Mouse (Mus musculus): ENCODE measurements around the gene Mypn. TPM values are rescaled to one million over a fixed set of nuclear protein-coding genes. Genes with fewer than 3 reads are reported as not detected.
A peak's percentile ranks its signal among the peaks of the same experiment; 100 is the strongest.

The Mypn gene
- polyA plus RNA-seq, 1 experiment from 2014 or later = 0.25 TPM

GRCm38 (mm10) chr10:63132356-63132755 is 71.4 kb downstream of the Mypn start:
- no peaks in the 10 kb centered on the region for H3K9me3 ChIP-seq (replicated peaks)
- no peaks in the 10 kb centered on the region for H3K4me1 ChIP-seq
- DNase-seq (ENCODE audit: low spot score) = peak; percentile 13
- H3K27me3 ChIP-seq (ENCODE audit: low read depth, poor library complexity, severe bottlenecking) = no peaks in the 10 kb centered on the region
- no peak overlapping the region for H3K4me3 ChIP-seq
- WGBS = 90% methylated on average over 6 of the region's 6 CpGs
- no peak overlapping the region for H3K27ac ChIP-seq
- no peaks in the 10 kb centered on the region for H3K36me3 ChIP-seq

- Histone ChIP-seq H3K36me3 (no peaks in the 10 kb centered on the region), H3K4me1 (no peaks in the 10 kb centered on the region), H3K4me3 (no peak overlapping the region), H3K27ac (no peak overlapping the region), H3K9me3 (replicated peaks) (no peaks in the 10 kb centered on the region), H3K27me3 (ENCODE audit: low read depth, poor library complexity, severe bottlenecking) (no peaks in the 10 kb centered on the region)
- peak; percentile 28 for DNase-seq (ENCODE audit: low spot score)
- WGBS = 73% methylated on average over 7 of the region's 7 CpGs
These were observed 73.3 kb downstream of the Mypn start for GRCm38 (mm10) chr10:63130500-63130899.

- no peak overlapping the region for H3K4me3 ChIP-seq
- 83% methylated on average over 7 of the region's 7 CpGs for WGBS
- H3K4me1 ChIP-seq = no peaks in the 10 kb centered on the region
- no peaks in the 10 kb centered on the region for H3K9me3 ChIP-seq (replicated peaks)
- peak; percentile 11 for DNase-seq (ENCODE audit: low spot score)
- H3K27ac ChIP-seq = no peak overlapping the region
- no peaks in the 10 kb centered on the region for H3K27me3 ChIP-seq (ENCODE audit: low read depth, poor library complexity, severe bottlenecking)
- no peaks in the 10 kb centered on the region for H3K36me3 ChIP-seq
These were observed 75.5 kb downstream of the Mypn start for GRCm38 (mm10) chr10:63128256-63128655.

- H3K9me3 ChIP-seq (replicated peaks) = no peaks in the 10 kb centered on the region
- WGBS = 91% methylated on average over 6 of the region's 6 CpGs
- H3K27ac ChIP-seq = no peak overlapping the region
- DNase-seq (ENCODE audit: low spot score) = peak; percentile 25
- no peaks in the 10 kb centered on the region for H3K36me3 ChIP-seq
- no peaks in the 10 kb centered on the region for H3K27me3 ChIP-seq (ENCODE audit: low read depth, poor library complexity, severe bottlenecking)
- H3K4me1 ChIP-seq = no peaks in the 10 kb centered on the region
- no peak overlapping the region for H3K4me3 ChIP-seq
These were observed 76.6 kb downstream of the Mypn start for GRCm38 (mm10) chr10:63127156-63127555.

- 85% methylated on average over 4 of the region's 4 CpGs for WGBS
- DNase-seq (ENCODE audit: low spot score) = peak; percentile 25
- Histone ChIP-seq H3K27ac (no peak overlapping the region), H3K4me1 (no peaks in the 10 kb centered on the region), H3K27me3 (ENCODE audit: low read depth, poor library complexity, severe bottlenecking) (no peaks in the 10 kb centered on the region), H3K4me3 (no peak overlapping the region), H3K36me3 (no peaks in the 10 kb centered on the region), H3K9me3 (replicated peaks) (no peaks in the 10 kb centered on the region)
These were observed 77.6 kb downstream of the Mypn start for GRCm38 (mm10) chr10:63126116-63126515.

- 46% methylated on average over 11 of the region's 11 CpGs for WGBS
- peak; percentile 32 for DNase-seq (ENCODE audit: low spot score)
These were observed 78.4 kb downstream of the Mypn start for GRCm38 (mm10) chr10:63125343-63125742.

GRCm38 (mm10) chr10:63124016-63124415 is 79.7 kb downstream of the Mypn start:
- H3K4me3 ChIP-seq = no peak overlapping the region
- H3K36me3 ChIP-seq = no peaks in the 10 kb centered on the region
- no peaks in the 10 kb centered on the region for H3K4me1 ChIP-seq
- 95% methylated on average over 10 of the region's 10 CpGs for WGBS
- H3K27me3 ChIP-seq (ENCODE audit: low read depth, poor library complexity, severe bottlenecking) = no peaks in the 10 kb centered on the region
- no peak overlapping the region for H3K27ac ChIP-seq
- DNase-seq (ENCODE audit: low spot score) = peak; percentile 22
- no peaks in the 10 kb centered on the region for H3K9me3 ChIP-seq (replicated peaks)

More at GRCm38 (mm10) chr10:63125343-63125742, 78.4 kb downstream of the Mypn start:
- Histone ChIP-seq H3K36me3 (no peaks in the 10 kb centered on the region), H3K27me3 (ENCODE audit: low read depth, poor library complexity, severe bottlenecking) (no peaks in the 10 kb centered on the region), H3K9me3 (replicated peaks) (no peaks in the 10 kb centered on the region), H3K27ac (no peak overlapping the region), H3K4me3 (no peak overlapping the region), H3K4me1 (no peaks in the 10 kb centered on the region)

DNA sequence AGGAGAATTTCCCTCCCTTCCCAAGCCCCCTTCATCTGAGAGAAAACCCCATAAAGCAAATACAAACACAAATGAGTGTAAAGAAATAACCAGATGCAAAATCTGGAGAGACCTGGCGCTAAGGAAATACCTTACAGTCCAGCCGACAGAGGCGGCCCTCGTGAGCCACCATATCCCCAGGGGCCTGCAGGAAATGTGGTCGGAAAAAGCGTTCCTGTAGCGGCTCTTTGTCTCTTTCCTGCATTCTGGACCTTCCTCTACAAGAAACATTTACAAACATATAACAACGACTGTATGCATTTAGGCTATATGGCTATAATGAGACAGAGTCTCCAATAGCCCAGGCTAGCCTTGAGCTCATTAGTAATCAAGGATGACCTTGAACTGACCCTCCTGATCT is 80.6 kb downstream of the Mypn start:
- H3K4me1 ChIP-seq = no peaks in the 10 kb centered on the region
- H3K9me3 ChIP-seq (replicated peaks) = no peaks in the 10 kb centered on the region
- no peaks in the 10 kb centered on the region for H3K27me3 ChIP-seq (ENCODE audit: low read depth, poor library complexity, severe bottlenecking)
- WGBS = 89% methylated on average over 8 of the region's 8 CpGs
- no peak overlapping the region for H3K27ac ChIP-seq
- no peak overlapping the region for H3K4me3 ChIP-seq
- no peaks in the 10 kb centered on the region for H3K36me3 ChIP-seq
- DNase-seq (ENCODE audit: low spot score) = peak; percentile 15

DNA sequence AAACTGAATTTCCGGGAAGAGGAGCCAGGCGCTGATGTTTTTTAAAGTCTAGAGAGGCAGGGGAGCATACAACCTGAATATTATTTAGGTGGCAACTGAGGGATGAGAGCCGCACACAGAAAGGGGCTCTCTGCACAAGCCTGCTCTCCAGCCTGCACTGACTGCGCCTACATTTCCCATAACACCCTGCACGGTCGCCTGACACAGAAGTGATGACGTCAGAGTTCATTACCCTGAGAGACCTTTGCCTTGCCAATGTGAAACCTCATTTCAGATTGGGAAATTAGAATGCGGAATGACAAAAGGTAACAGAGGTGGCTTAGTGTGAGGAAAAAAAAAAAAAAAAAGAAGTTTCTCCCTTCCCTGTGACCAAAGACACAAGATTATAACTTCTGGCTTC is 81.2 kb downstream of the Mypn start:
- Histone ChIP-seq H3K9me3 (replicated peaks) (no peaks in the 10 kb centered on the region), H3K36me3 (no peaks in the 10 kb centered on the region), H3K27me3 (ENCODE audit: low read depth, poor library complexity, severe bottlenecking) (no peaks in the 10 kb centered on the region), H3K27ac (no peak overlapping the region), H3K4me3 (no peak overlapping the region), H3K4me1 (no peaks in the 10 kb centered on the region)
- 34% methylated on average over 8 of the region's 8 CpGs for WGBS
- peak; percentile 33 for DNase-seq (ENCODE audit: low spot score)

GRCm38 (mm10) chr10:63121961-63122360 is 81.8 kb downstream of the Mypn start:
- peak; percentile 21 for DNase-seq (ENCODE audit: low spot score)
- H3K9me3 ChIP-seq (replicated peaks) = no peaks in the 10 kb centered on the region
- WGBS = 89% methylated on average over 14 of the region's 14 CpGs
- no peaks in the 10 kb centered on the region for H3K36me3 ChIP-seq
- no peaks in the 10 kb centered on the region for H3K27me3 ChIP-seq (ENCODE audit: low read depth, poor library complexity, severe bottlenecking)
- H3K27ac ChIP-seq = no peak overlapping the region
- no peaks in the 10 kb centered on the region for H3K4me1 ChIP-seq
- H3K4me3 ChIP-seq = no peak overlapping the region

GRCm38 (mm10) chr10:63119916-63120315 is 83.8 kb downstream of the Mypn start:
- H3K4me1 ChIP-seq = no peaks in the 10 kb centered on the region
- no peaks in the 10 kb centered on the region for H3K36me3 ChIP-seq
- H3K27me3 ChIP-seq (ENCODE audit: low read depth, poor library complexity, severe bottlenecking) = no peaks in the 10 kb centered on the region
- no peaks in the 10 kb centered on the region for H3K9me3 ChIP-seq (replicated peaks)
- no peak overlapping the region for H3K27ac ChIP-seq
- H3K4me3 ChIP-seq = no peak overlapping the region
- 82% methylated on average over 14 of the region's 14 CpGs for WGBS
- DNase-seq (ENCODE audit: low spot score) = peak; percentile 12

GRCm38 (mm10) chr10:63117583-63117982 is 86.2 kb downstream of the Mypn start:
- Histone ChIP-seq H3K27me3 (ENCODE audit: low read depth, poor library complexity, severe bottlenecking) (no peaks in the 10 kb centered on the region), H3K9me3 (replicated peaks) (no peaks in the 10 kb centered on the region), H3K4me1 (no peaks in the 10 kb centered on the region), H3K4me3 (no peak overlapping the region), H3K36me3 (no peaks in the 10 kb centered on the region), H3K27ac (no peak overlapping the region)
- peak; percentile 23 for DNase-seq (ENCODE audit: low spot score)
- 92% methylated on average over 8 of the region's 8 CpGs for WGBS

- Histone ChIP-seq H3K9me3 (replicated peaks) (no peaks in the 10 kb centered on the region), H3K4me1 (no peaks in the 10 kb centered on the region), H3K4me3 (no peak overlapping the region), H3K27ac (no peak overlapping the region), H3K27me3 (ENCODE audit: low read depth, poor library complexity, severe bottlenecking) (no peaks in the 10 kb centered on the region), H3K36me3 (no peaks in the 10 kb centered on the region)
- DNase-seq (ENCODE audit: low spot score) = peak; percentile 18
- 93% methylated on average over 9 of the region's 9 CpGs for WGBS
These were observed 87.4 kb downstream of the Mypn start for GRCm38 (mm10) chr10:63116376-63116775.

DNA sequence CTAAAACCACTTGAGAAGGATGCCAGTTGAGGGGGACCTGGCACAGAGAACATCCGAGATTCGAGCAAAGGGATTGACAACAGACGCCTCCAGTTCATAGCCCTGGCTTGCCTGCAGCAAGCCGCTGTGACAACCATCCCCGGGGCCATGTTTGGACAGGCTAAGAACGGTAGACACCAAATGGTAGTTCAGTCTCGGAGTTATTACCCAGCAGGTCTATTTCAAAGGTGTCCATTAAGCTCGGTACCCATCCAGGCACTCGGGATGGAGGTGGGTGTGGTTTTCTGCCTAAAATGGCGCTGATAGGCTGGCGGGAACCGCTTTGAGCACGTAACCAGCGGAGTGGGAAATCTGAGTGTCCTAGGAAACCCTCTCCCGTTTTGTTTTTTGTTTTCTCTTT is 87.9 kb downstream of the Mypn start:
- H3K27me3 ChIP-seq (ENCODE audit: low read depth, poor library complexity, severe bottlenecking) = no peaks in the 10 kb centered on the region
- H3K4me3 ChIP-seq = no peak overlapping the region
- H3K4me1 ChIP-seq = no peaks in the 10 kb centered on the region
- no peaks in the 10 kb centered on the region for H3K9me3 ChIP-seq (replicated peaks)
- peak; percentile 17 for DNase-seq (ENCODE audit: low spot score)
- no peaks in the 10 kb centered on the region for H3K36me3 ChIP-seq
- H3K27ac ChIP-seq = no peak overlapping the region
- WGBS = 84% methylated on average over 15 of the region's 15 CpGs

All from limb, embryonic 10.5 days (tissue).